Mouse (Mus musculus) B cell, adult 67 days (primary cell): ENCODE results near the gene Hemk1. TPM values are rescaled to one million over a fixed set of nuclear protein-coding genes. Genes with fewer than 3 reads are reported as not detected.

Experiments
- total RNA-seq, 2 experiments: library from RNA; stranded (reverse); gene quantifications; 4 replicates each; pipeline ENCODE4 v1.2.4; 2023

The Hemk1 gene
- 10 to 100 TPM; 16.3 to 17.7 TPM for total RNA-seq

DNA sequence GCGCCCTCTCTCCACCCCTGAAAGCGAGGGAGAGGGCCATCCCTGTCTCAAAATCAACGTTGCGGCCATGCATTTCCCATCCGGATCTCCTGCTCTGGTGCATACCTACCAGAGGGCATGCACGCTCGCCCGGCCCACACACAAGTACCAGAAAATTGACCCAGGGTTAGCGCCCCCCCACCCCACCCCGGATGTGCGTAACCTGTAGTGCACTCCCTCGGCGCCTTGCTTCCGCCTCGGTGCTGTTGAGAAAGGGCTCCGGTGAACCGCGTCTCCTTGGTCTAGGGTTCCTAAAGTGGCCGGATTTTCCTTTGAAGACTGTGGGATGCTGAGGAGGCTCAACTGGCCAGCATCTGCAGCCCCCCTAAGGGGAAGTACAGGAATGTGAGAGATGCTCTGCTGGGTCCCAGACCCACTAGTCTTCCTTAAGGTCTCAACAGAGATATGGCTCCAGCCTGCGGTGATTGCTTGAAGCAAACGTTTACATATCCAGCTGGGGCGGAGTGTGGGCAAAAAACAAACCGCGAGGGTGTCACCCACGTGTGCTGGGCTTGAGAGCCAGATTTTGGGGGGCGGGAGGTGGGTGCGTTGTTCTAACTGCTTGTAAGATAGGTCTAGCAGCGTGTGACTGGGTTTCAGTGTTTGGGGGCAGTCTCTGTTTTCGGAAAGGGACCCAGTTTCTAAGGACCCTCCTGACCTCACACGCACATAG lies at the start of gene Hemk1:
Gene Hemk1, minus strand, starts transcription at position 179 of the 712 bp plus-strand sequence.

GRCm38 (mm10) chr9:107340267-107340859 lies 2.2 kb upstream of the Hemk1 start, which contains the start of gene 6430571L13Rik:
TSS of gene 6430571L13Rik (plus strand) at chr9:107340602.

GRCm38 (mm10) chr9:107296016-107296040 lies 42.3 kb downstream of the Hemk1 start, which contains the start of gene Cish:
TSS of gene Cish (plus strand) at chr9:107296026.

GRCm38 (mm10) chr9:107289211-107290076 lies 48.7 kb downstream of the Hemk1 start, which contains the start of gene Mapkapk3:
TSS of gene Mapkapk3 (minus strand) at chr9:107289877.

Other genes starting within 250 kb of the Hemk1 start
- gene Dock3, start 106.4 kb downstream of the Hemk1 start, total RNA-seq: not detected
- 10 to 100 TPM; 28.7 to 33.4 TPM for gene Mapkapk3, start 48.5 kb downstream of the Hemk1 start, total RNA-seq
- gene Cish, start 42.3 kb downstream of the Hemk1 start, total RNA-seq: under 1 TPM; 0.62 to 0.81 TPM
- gene 6430571L13Rik, start 2.3 kb upstream of the Hemk1 start, total RNA-seq: 1 to 10 TPM in 1 of 2 experiments, under 1 TPM in 1; 0.42 to 1.3 TPM
- 1 to 10 TPM in 1 of 2 experiments, under 1 TPM in 1; 0.74 to 1.8 TPM for gene Cacna2d2, start 61.3 kb upstream of the Hemk1 start, total RNA-seq
- 10 to 100 TPM; 28.2 to 28.8 TPM for gene Tmem115, start 195.6 kb upstream of the Hemk1 start, total RNA-seq
- gene Cyb561d2, start 203.8 kb upstream of the Hemk1 start, total RNA-seq: 10 to 100 TPM; 20.0 to 20.6 TPM
- 10 to 100 TPM; 31.8 to 32.7 TPM for gene Nprl2, start 203.9 kb upstream of the Hemk1 start, total RNA-seq
- 1 to 10 TPM in 1 of 2 experiments, not detected in 1; 1.5 TPM for gene Zmynd10, start 208.9 kb upstream of the Hemk1 start, total RNA-seq
- gene Rassf1, start 213.2 kb upstream of the Hemk1 start, total RNA-seq: 10 to 100 TPM; 74.6 to 79.8 TPM
- gene Tusc2, start 224.9 kb upstream of the Hemk1 start, total RNA-seq: 10 to 100 TPM; 23.8 to 24.1 TPM
- gene Hyal2, start 229.6 kb upstream of the Hemk1 start, total RNA-seq: 1 to 10 TPM; 3.6 to 5.8 TPM
- 1 to 10 TPM; 5.0 TPM for gene Hyal1, start 238.6 kb upstream of the Hemk1 start, total RNA-seq
- 10 to 100 TPM; 14.2 to 14.4 TPM for gene Naa80, start 240.5 kb upstream of the Hemk1 start, total RNA-seq
- gene Hyal3, start 242.5 kb upstream of the Hemk1 start, total RNA-seq: 1 to 10 TPM; 1.3 to 1.8 TPM
- 10 to 100 TPM; 31.0 to 32.4 TPM for gene Ifrd2, start 249.3 kb upstream of the Hemk1 start, total RNA-seq